Mouse (Mus musculus): ENCODE data around the gene Gm11172. TPM values are rescaled to one million over a fixed set of nuclear protein-coding genes. Genes with fewer than 3 reads are reported as not detected.
A peak's percentile ranks its signal among the peaks of the same experiment; 100 is the strongest.

The Gm11172 gene
- polyA plus RNA-seq, 1 experiment from 2014 or later = not detected

GRCm38 (mm10) chr16:10836388-10836787, 23.7 kb downstream of the Gm11172 start:
- Histone ChIP-seq H3K9ac (ENCODE audit: low read depth, low read length) (no peak overlapping the region), H3K4me2 (replicated peaks; ENCODE audit: low read depth, low read length) (no peak overlapping the region), H3K9me3 (ENCODE audit: control insufficient read depth, low read length) (no peaks in the 10 kb centered on the region), H3K27ac (ENCODE audit: low read depth, low read length) (no peak overlapping the region), H3K36me3 (ENCODE audit: control insufficient read depth, insufficient read depth, low read length) (no peaks in the 10 kb centered on the region), H3K4me1 (ENCODE audit: control insufficient read depth, insufficient read depth, low read length) (peaks cover 19% of the 10 kb centered on the region), H3K4me3 (ENCODE audit: low read length) (no peak overlapping the region), H3K27me3 (ENCODE audit: control insufficient read depth, insufficient read depth, low read length) (no peaks in the 10 kb centered on the region)
- ATAC-seq (ENCODE audit: low FRiP score, low TSS enrichment) = no peak
- WGBS = 96% methylated on average over 3 of the region's 3 CpGs

- peaks cover 19% of the 10 kb centered on the region for H3K4me1 ChIP-seq (ENCODE audit: control insufficient read depth, insufficient read depth, low read length)
Observed at GRCm38 (mm10) chr16:10837250-10837649, 24.5 kb downstream of the Gm11172 start.

GRCm38 (mm10) chr16:10837903-10838302, 25.2 kb downstream of the Gm11172 start:
- peaks cover 19% of the 10 kb centered on the region for H3K4me1 ChIP-seq (ENCODE audit: control insufficient read depth, insufficient read depth, low read length)
- H3K4me2 ChIP-seq (replicated peaks; ENCODE audit: low read depth, low read length) = no peak overlapping the region
- H3K9ac ChIP-seq (ENCODE audit: low read depth, low read length) = no peak overlapping the region
- H3K27ac ChIP-seq (ENCODE audit: low read depth, low read length) = peak overlapping the region; percentile 77
- H3K4me3 ChIP-seq (ENCODE audit: low read length) = no peak overlapping the region
- H3K9me3 ChIP-seq (ENCODE audit: control insufficient read depth, low read length) = no peaks in the 10 kb centered on the region
- ATAC-seq (ENCODE audit: low FRiP score, low TSS enrichment) = no peak
- H3K36me3 ChIP-seq (ENCODE audit: control insufficient read depth, insufficient read depth, low read length) = no peaks in the 10 kb centered on the region
- 60% methylated on average over 1 of the region's 1 CpGs for WGBS
- H3K27me3 ChIP-seq (ENCODE audit: control insufficient read depth, insufficient read depth, low read length) = no peaks in the 10 kb centered on the region

More at GRCm38 (mm10) chr16:10837250-10837649, 24.5 kb downstream of the Gm11172 start:
- WGBS = 60% methylated on average over 3 of the region's 3 CpGs
- H3K9me3 ChIP-seq (ENCODE audit: control insufficient read depth, low read length) = no peaks in the 10 kb centered on the region
- H3K36me3 ChIP-seq (ENCODE audit: control insufficient read depth, insufficient read depth, low read length) = no peaks in the 10 kb centered on the region
- no peak overlapping the region for H3K27ac ChIP-seq (ENCODE audit: low read depth, low read length)
- no peak overlapping the region for H3K9ac ChIP-seq (ENCODE audit: low read depth, low read length)
- H3K4me2 ChIP-seq (replicated peaks; ENCODE audit: low read depth, low read length) = no peak overlapping the region
- H3K27me3 ChIP-seq (ENCODE audit: control insufficient read depth, insufficient read depth, low read length) = no peaks in the 10 kb centered on the region
- no peak for ATAC-seq (ENCODE audit: low FRiP score, low TSS enrichment)
- H3K4me3 ChIP-seq (ENCODE audit: low read length) = no peak overlapping the region

- Histone ChIP-seq H3K27ac (ENCODE audit: low read depth, low read length) (peak overlapping the region; percentile 77), H3K9ac (ENCODE audit: low read depth, low read length) (no peak overlapping the region), H3K4me3 (ENCODE audit: low read length) (no peak overlapping the region), H3K4me2 (replicated peaks; ENCODE audit: low read depth, low read length) (no peak overlapping the region), H3K9me3 (ENCODE audit: control insufficient read depth, low read length) (no peaks in the 10 kb centered on the region), H3K4me1 (ENCODE audit: control insufficient read depth, insufficient read depth, low read length) (peaks cover 27% of the 10 kb centered on the region), H3K27me3 (ENCODE audit: control insufficient read depth, insufficient read depth, low read length) (no peaks in the 10 kb centered on the region), H3K36me3 (ENCODE audit: control insufficient read depth, insufficient read depth, low read length) (no peaks in the 10 kb centered on the region)
- 61% methylated on average over 10 of the region's 10 CpGs for WGBS
- no peak for ATAC-seq (ENCODE audit: low FRiP score, low TSS enrichment)
Observed at GRCm38 (mm10) chr16:10838487-10839245, 26.0 kb downstream of the Gm11172 start.

- Histone ChIP-seq H3K9me3 (ENCODE audit: control insufficient read depth, low read length) (no peaks in the 10 kb centered on the region), H3K4me2 (replicated peaks; ENCODE audit: low read depth, low read length) (no peak overlapping the region), H3K36me3 (ENCODE audit: control insufficient read depth, insufficient read depth, low read length) (no peaks in the 10 kb centered on the region), H3K27me3 (ENCODE audit: control insufficient read depth, insufficient read depth, low read length) (no peaks in the 10 kb centered on the region), H3K9ac (ENCODE audit: low read depth, low read length) (no peak overlapping the region), H3K4me3 (ENCODE audit: low read length) (no peak overlapping the region), H3K4me1 (ENCODE audit: control insufficient read depth, insufficient read depth, low read length) (peaks cover 35% of the 10 kb centered on the region), H3K27ac (ENCODE audit: low read depth, low read length) (no peak overlapping the region)
- WGBS = 89% methylated on average over 12 of the region's 14 CpGs
- ATAC-seq (ENCODE audit: low FRiP score, low TSS enrichment) = no peak
Observed at GRCm38 (mm10) chr16:10840018-10840417, 27.3 kb downstream of the Gm11172 start.

- H3K36me3 ChIP-seq (ENCODE audit: control insufficient read depth, insufficient read depth, low read length) = no peaks in the 10 kb centered on the region
- H3K4me2 ChIP-seq (replicated peaks; ENCODE audit: low read depth, low read length) = no peak overlapping the region
- H3K4me3 ChIP-seq (ENCODE audit: low read length) = no peak overlapping the region
- H3K9me3 ChIP-seq (ENCODE audit: control insufficient read depth, low read length) = no peaks in the 10 kb centered on the region
- 33% methylated on average over 4 of the region's 4 CpGs for WGBS
- H3K27ac ChIP-seq (ENCODE audit: low read depth, low read length) = no peak overlapping the region
- no peaks in the 10 kb centered on the region for H3K27me3 ChIP-seq (ENCODE audit: control insufficient read depth, insufficient read depth, low read length)
- no peak for ATAC-seq (ENCODE audit: low FRiP score, low TSS enrichment)
- peaks cover 29% of the 10 kb centered on the region for H3K4me1 ChIP-seq (ENCODE audit: control insufficient read depth, insufficient read depth, low read length)
- H3K9ac ChIP-seq (ENCODE audit: low read depth, low read length) = no peak overlapping the region
Observed at GRCm38 (mm10) chr16:10842282-10842855, 29.7 kb downstream of the Gm11172 start.

- Histone ChIP-seq H3K36me3 (ENCODE audit: control insufficient read depth, insufficient read depth, low read length) (no peaks in the 10 kb centered on the region), H3K27ac (ENCODE audit: low read depth, low read length) (peak overlapping the region; percentile 57; the same call in 1 of the 2 replicates), H3K4me2 (replicated peaks; ENCODE audit: low read depth, low read length) (peak overlapping the region; percentile 46), H3K27me3 (ENCODE audit: control insufficient read depth, insufficient read depth, low read length) (no peaks in the 10 kb centered on the region), H3K9ac (ENCODE audit: low read depth, low read length) (peak overlapping the region; percentile 40), H3K9me3 (ENCODE audit: control insufficient read depth, low read length) (no peaks in the 10 kb centered on the region), H3K4me1 (ENCODE audit: control insufficient read depth, insufficient read depth, low read length) (peaks cover 20% of the 10 kb centered on the region), H3K4me3 (ENCODE audit: low read length) (peak overlapping the region; percentile 24; the same call in 1 of the 2 replicates)
- no peak; the same call in 1 of the 2 replicates for ATAC-seq (ENCODE audit: low FRiP score, low TSS enrichment)
- 13% methylated on average over 18 of the region's 18 CpGs for WGBS
Observed at GRCm38 (mm10) chr16:10843486-10844318, 31.0 kb downstream of the Gm11172 start.

GRCm38 (mm10) chr16:10844319-10844670, 31.6 kb downstream of the Gm11172 start:
- Histone ChIP-seq H3K9ac (ENCODE audit: low read depth, low read length) (no peak overlapping the region; the same call in 1 of the 2 replicates), H3K27me3 (ENCODE audit: control insufficient read depth, insufficient read depth, low read length) (no peaks in the 10 kb centered on the region), H3K36me3 (ENCODE audit: control insufficient read depth, insufficient read depth, low read length) (no peaks in the 10 kb centered on the region), H3K27ac (ENCODE audit: low read depth, low read length) (peak overlapping the region; percentile 57; the same call in 1 of the 2 replicates), H3K4me1 (ENCODE audit: control insufficient read depth, insufficient read depth, low read length) (peaks cover 16% of the 10 kb centered on the region), H3K4me3 (ENCODE audit: low read length) (peak overlapping the region; percentile 24; the same call in 1 of the 2 replicates), H3K4me2 (replicated peaks; ENCODE audit: low read depth, low read length) (peak overlapping the region; percentile 46), H3K9me3 (ENCODE audit: control insufficient read depth, low read length) (no peaks in the 10 kb centered on the region)
- ATAC-seq (ENCODE audit: low FRiP score, low TSS enrichment) = no peak
- 37% methylated on average over 6 of the region's 6 CpGs for WGBS
